Mouse (Mus musculus) layer of hippocampus, postnatal 10 days (tissue): ENCODE results near the gene Ptov1. TPM values are rescaled to one million over a fixed set of nuclear protein-coding genes. Genes with fewer than 3 reads are reported as not detected.

Experiments used
- DNase-seq, 2 experiments: peaks; one replicate each; pipeline ENCODE4 v3.0.0; 2021; ENCODE audit warnings: low spot score in 2 of 2
- microRNA-seq, 2 experiments: library from miRNA; unstranded; fragments of <30 nt; microRNA quantifications; one replicate each; pipeline ENCODE4 v1.2.0; 2021
- total RNA-seq, 2 experiments: library from RNA; stranded (reverse); gene quantifications; 2 replicates each; pipeline ENCODE4 v1.2.3; 2021

Ptov1 gene
- total RNA-seq, 2 experiments from 2014 or later, result 278 to 304 TPM

DNA sequence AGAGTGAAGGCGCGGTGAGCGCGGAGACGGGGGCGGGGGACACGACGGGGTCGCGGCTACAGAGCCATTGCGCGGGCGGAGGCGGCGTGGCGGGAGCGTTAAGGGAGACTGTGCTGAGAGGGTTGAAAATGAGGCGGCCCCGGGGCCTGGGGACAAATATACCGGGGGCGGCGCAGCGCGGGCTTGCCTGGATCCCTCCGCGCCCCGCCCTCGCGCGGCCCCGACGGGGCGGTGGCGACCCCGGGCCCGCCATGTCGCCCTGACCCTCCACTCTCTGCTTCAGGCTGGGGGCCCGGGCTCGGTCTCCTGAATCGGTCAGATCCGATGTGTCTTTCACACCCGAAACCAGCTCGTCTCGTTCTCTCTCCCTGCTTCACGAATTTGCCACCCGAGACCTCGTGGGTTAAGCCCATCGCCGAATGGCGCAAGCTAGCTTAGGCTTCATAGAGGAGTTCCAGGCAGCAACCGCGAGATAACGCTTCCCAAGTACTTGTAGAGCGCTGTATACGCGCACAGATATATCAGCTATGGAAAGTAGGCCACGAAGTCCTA, 53.0 kb downstream of the Ptov1 start, which contains the start of gene Atf5:
Gene Atf5 (minus strand): TSS at position 189 of the 552 bp plus-strand sequence.
- DNase-seq, result peak in 1 of 2 experiments; percentile 66

DNA sequence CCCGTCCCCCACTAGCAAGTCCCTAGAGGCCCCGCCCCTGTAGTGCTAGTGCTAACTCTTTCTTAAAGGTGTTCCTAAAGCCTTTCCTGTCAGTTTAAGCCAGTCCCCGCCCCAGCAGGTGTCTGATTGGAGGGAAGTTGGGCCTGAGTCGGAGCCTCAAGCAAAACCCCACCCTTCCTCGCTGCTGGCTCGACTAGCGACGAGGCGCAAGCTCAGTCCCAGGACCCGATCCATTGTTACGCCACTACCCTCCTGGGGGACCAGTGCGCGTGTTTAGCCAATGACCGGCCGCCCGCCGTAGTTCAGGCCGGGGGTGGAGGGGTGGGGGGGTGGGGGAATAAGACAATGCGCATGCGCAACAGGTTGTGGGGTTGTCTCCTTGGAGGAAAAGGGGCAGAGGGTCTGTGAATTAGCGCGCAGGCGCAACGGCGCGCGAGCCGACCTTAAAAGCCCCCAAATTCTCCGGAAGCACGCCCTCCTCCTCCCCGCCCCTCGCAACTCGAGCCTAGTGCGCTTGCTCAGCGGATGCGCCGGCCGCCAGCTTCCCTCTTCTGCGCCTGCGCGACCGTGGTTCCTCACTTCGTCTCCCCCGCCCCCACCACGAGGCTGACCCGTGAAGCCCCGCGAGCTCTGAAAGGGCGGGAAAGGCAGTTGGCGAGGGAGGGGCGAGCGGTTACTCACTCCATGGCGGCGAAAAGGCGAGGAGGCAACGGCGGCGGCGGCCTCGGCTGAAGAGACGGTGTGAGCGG, 53.7 kb downstream of the Ptov1 start, which contains the start of the genes Nup62 and Il4i1:
Gene Nup62 (plus strand): TSS at position 368 of the 749 bp plus-strand sequence.
Gene Il4i1 (plus strand): TSS at position 667 of the 749 bp plus-strand sequence.
- peak; percentile 100 for DNase-seq

DNA sequence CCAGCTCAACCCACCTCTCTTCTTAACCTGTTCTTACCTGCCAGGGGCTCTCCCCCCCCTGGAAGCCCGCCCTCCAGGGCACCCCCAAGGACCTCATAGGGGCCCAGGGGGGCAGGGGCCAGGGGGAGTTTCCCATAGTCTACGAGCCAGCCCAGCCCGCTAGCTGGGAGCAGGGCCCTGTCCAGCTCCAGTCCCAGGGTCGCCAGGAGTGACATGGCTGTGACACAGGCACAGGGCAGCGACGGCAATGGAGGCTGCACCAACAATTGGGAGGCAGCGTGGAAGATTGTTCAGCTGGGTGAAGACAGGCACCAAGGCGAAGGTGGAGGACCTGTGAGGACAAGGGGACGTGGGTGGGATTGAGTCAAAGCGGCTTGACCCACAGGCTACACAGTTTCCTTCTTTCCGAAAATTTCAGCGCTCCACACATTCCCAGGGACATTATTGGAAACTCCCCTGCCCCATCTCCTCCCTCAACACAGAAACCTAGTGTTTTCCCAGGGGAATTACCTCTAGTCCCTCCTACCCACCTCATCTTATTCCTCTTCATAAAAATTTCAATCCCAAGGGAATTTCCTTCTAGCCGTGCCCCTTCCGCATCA, 54.5 kb downstream of the Ptov1 start:
- peak in 1 of 2 experiments; percentile 19 for DNase-seq

DNA sequence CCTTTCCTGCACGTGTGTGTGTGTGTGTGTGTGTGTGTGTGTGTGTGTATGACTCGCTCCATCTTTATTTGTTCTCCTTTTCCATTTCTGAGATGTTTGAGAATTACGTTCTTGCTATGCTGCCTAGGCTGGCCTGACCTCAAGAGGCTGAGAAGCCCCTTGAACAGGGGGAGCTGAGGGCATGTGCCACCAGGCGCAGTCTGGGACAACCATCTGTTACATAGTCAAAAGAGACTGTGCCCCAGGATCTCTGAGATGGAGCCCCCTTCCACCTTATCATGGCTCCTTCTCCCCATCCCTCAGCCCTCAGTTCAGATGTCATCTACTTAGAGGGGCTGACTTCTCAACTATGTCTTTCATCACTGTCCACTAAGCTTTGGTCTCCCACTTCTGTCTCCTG, 55.2 kb downstream of the Ptov1 start:
- DNase-seq, result peak in 1 of 2 experiments; percentile 10

DNA sequence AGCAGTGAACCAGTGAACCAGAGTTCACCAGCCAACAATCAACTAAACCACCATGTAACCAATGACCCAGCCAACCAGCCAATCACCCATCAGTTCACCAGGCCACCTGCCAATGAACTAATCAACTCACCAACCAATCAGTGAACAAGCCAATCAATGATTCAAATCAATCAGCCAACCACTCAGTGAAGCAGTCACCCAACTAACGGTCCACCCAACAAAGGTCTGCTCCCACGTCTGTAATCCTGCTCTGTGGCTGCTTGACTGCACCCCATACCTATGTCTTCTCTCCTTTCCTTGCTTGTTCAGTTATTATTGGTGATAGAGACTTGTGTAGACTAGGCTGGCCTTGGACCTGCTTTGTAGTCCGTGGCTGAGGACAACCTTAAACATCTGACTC, 55.6 kb downstream of the Ptov1 start:
- peak in 1 of 2 experiments; percentile 5 for DNase-seq

Small RNA genes lying within 50 kb of the gene (microRNA-seq; reads per million reads assigned to microRNA genes)
- 0 reads per million in 2 experiments for gene Mir707

Other genes with a start within 250 kb of the Ptov1 start
- 10 to 100 TPM; 17.6 to 17.9 TPM for gene Myh14, start 198.9 kb downstream of the Ptov1 start, total RNA-seq
- not detected for gene Izumo2, start 161.0 kb downstream of the Ptov1 start, total RNA-seq
- 10 to 100 TPM; 27.7 to 31.5 TPM for gene Vrk3, start 121.4 kb downstream of the Ptov1 start, total RNA-seq
- gene Zfp473, start 118.7 kb downstream of the Ptov1 start, total RNA-seq, result under 1 TPM; 0.16 to 0.53 TPM
- 10 to 100 TPM; 34.2 to 35.2 TPM for gene Nup62, start 53.7 kb downstream of the Ptov1 start, total RNA-seq
- gene Il4i1, start 53.4 kb downstream of the Ptov1 start, total RNA-seq, result 1 to 10 TPM; 1.1 to 2.0 TPM
- gene Atf5, start 53.1 kb downstream of the Ptov1 start, total RNA-seq, result 10 to 100 TPM; 28.0 to 29.1 TPM
- gene Akt1s1, start 20.8 kb downstream of the Ptov1 start, total RNA-seq, result 10 to 100 TPM; 85.8 to 95.5 TPM
- gene Tbc1d17, start 20.7 kb downstream of the Ptov1 start, total RNA-seq, result 10 to 100 TPM; 41.2 to 53.3 TPM
- gene Pnkp, start 12.6 kb downstream of the Ptov1 start, total RNA-seq, result 10 to 100 TPM; 32.6 to 38.4 TPM
- gene Med25, start 22.9 kb upstream of the Ptov1 start, total RNA-seq, result 100 to 1,000 TPM; 107 to 114 TPM
- 10 to 100 TPM; 17.9 to 19.4 TPM for gene Fuz, start 26.3 kb upstream of the Ptov1 start, total RNA-seq
- 100 to 1,000 TPM; 261 to 290 TPM for gene Ap2a1, start 59.7 kb upstream of the Ptov1 start, total RNA-seq
- under 1 TPM; 0.25 to 0.64 TPM for gene Tsks, start 73.4 kb upstream of the Ptov1 start, total RNA-seq
- 100 to 1,000 TPM in 1 of 2 experiments, 10 to 100 TPM in 1; 99.2 to 101 TPM for gene Cpt1c, start 105.1 kb upstream of the Ptov1 start, total RNA-seq
- 100 to 1,000 TPM; 232 to 248 TPM for gene Prmt1, start 116.8 kb upstream of the Ptov1 start, total RNA-seq
- gene Irf3, start 127.9 kb upstream of the Ptov1 start, total RNA-seq, result 10 to 100 TPM; 38.1 to 42.5 TPM
- gene Bcl2l12, start 128.9 kb upstream of the Ptov1 start, total RNA-seq, result 1 to 10 TPM; 5.4 to 5.5 TPM
- gene Scaf1, start 146.6 kb upstream of the Ptov1 start, total RNA-seq, result 100 to 1,000 TPM; 141 to 145 TPM
- gene Rras, start 148.2 kb upstream of the Ptov1 start, total RNA-seq, result 10 to 100 TPM; 12.2 to 12.3 TPM
- 10 to 100 TPM; 69.1 to 70.3 TPM for gene Prr12, start 183.1 kb upstream of the Ptov1 start, total RNA-seq
- 10 to 100 TPM; 47.2 to 51.6 TPM for gene Nosip, start 192.6 kb upstream of the Ptov1 start, total RNA-seq
- gene Prrg2, start 192.9 kb upstream of the Ptov1 start, total RNA-seq, result 10 to 100 TPM in 1 of 2 experiments, 1 to 10 TPM in 1; 6.9 to 10.1 TPM
- 10 to 100 TPM; 11.4 to 11.9 TPM for gene Rcn3, start 222.4 kb upstream of the Ptov1 start, total RNA-seq
- 10 to 100 TPM; 17.9 to 23.1 TPM for gene Fcgrt, start 234.1 kb upstream of the Ptov1 start, total RNA-seq